Mouse (Mus musculus) cerebellum, postnatal 36 days (tissue): ENCODE data around the gene Nipbl.
"Not testable (repeated sequence)": the region's sequence is repeated elsewhere in the genome, so short reads cannot be mapped to it uniquely, and the experiment has no call there.

Experiments used
- DNase-seq, 2 experiments: peaks; one replicate each; pipeline ENCODE4 v3.0.0; 2021 to 2022; ENCODE audit warnings: mixed read lengths in 2 of 2

Nipbl gene

DNA sequence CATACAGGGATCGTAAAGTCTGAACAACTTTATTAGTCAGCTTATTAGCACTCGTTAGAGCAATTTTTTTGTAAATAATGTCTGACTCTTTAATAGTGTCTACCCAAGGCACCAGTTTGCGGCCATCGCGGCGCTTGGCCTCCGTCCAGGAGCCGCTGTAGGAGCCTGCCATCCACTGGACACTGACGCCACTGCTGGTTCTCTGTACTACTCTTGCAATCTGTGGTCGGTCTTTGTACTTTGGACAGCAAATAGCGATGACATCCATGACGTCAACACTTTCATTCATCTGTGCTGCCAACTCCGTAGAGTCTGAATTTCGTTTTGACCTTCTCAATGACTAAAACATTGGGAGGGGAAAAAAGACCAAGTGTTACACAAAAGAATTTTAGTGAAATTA, 153.0 kb downstream of the Nipbl start:
- DNase-seq: peak in 1 of 2 experiments; percentile 23

- DNase-seq: no peak
These were observed 162.1 kb downstream of the Nipbl start for GRCm38 (mm10) chr15:8282155-8282554.

GRCm38 (mm10) chr15:8281701-8282100, 162.6 kb downstream of the Nipbl start:
- DNase-seq: peak; percentile 32 to 41

GRCm38 (mm10) chr15:8279929-8280610, 164.2 kb downstream of the Nipbl start:
- peak in 1 of 2 experiments; percentile 35 for DNase-seq

GRCm38 (mm10) chr15:8279320-8279779, 164.9 kb downstream of the Nipbl start:
- DNase-seq: no peak

DNA sequence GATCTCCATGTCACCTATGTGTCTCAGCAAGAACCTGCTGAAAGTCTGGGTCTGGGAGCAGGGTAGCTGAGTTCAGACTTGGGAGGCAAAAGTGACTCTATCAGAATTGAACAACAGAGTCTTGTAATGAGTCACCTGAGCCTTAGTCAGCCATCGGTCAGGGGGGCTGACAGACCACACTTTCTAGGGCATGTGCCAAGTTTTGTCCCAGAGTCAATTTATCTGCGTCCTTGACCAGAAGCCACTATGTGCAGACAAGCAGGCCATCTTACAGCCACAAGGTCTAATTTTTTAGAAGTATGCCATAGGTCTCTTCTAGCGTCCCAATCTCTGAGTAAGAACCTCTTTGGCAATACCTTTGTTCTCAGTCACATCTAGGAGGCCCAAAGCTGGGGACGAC, 166.3 kb downstream of the Nipbl start:
- not testable (repeated sequence) for DNase-seq

DNA sequence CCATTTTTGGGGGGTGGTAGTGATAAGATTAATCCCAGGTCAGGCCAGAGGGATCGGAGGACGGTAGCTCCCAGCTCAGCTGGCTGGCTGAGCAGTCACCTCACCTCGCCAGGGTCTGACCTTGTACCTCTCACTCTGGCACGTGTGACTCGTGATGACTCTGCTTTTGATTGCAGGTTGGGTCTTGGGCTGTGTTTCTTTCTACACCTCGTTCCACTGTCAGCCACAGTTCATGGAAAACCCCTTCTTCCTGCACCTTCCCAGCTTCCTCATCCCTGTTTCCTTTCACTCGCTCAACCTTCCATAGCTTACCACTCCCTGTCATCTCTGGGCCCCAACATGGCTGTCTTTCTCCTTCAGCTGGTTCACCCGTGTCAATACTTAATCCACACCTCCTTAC, 172.3 kb downstream of the Nipbl start:
- DNase-seq: no peak

DNA sequence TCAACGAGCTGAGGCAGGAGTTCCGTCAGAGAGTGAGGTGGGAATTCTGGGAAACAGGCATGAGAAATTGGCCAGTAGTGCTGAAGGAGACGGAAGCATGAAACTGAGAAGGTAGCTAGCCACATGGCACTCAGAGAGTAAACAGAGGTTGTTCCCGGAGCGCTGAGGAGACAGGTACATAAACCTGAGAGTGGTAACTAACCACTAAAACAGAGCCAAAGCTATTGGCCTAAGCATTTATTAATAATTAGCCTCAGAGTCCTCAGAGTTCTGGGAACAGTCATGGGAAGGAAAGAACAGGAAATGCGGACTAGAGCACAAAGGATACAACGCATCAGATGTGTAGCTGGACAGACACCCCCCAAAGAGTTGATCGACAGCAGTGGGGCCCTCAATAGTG, 176.0 kb downstream of the Nipbl start:
- DNase-seq: no peak

GRCm38 (mm10) chr15:8267211-8267610, 177.1 kb downstream of the Nipbl start:
- DNase-seq: no peak

DNA sequence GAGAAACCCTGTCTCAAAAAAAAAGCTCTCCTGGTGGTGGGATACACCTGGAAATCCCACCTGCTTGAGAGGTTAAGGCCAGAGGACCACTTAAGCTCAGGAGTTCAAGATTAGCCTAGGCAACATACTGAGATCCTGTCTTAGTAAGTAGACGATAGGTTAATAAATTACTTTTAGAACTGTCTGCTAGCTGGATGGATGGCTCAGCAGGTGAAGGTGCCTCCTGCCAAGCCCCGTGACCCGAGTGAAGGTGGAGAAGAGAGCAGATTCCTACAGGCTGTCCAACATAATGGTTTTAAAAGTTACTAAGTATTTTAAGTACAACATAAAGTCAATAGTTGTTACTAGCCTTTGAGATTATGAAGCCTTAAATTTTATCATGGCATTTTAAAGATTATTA, 178.3 kb downstream of the Nipbl start:
- DNase-seq: no peak
